Mouse (Mus musculus) heart, embryonic 14.5 days (tissue): ENCODE measurements around the gene Ranbp3. TPM values are rescaled to one million over a fixed set of nuclear protein-coding genes. Genes with fewer than 3 reads are reported as not detected.

Experiments used
- ATAC-seq: fragments of 200-750 bp; cut with Nextera tagmentation; 2 replicates; pipeline ENCODE4 v1.8.0; 2017; ENCODE audit warnings: low read depth, moderate TSS enrichment; ENCODE audit not compliant: insufficient number of reproducible peaks, insufficient read depth, low FRiP score
- H3K27ac ChIP-seq, 2 experiments: fragments of 200-500 bp in 1 of 2; fragments of 300-500 bp in 1 of 2; sonication (generic) in 1 of 2; replicated peaks in 1 of 2; 2 replicates each; pipeline ENCODE4 v1.5.1; 2012 to 2014; ENCODE audit warnings: low read depth in 2 of 2, low read length in 2 of 2, control low read depth in 1 of 2, mild to moderate bottlenecking in 1 of 2, mixed read lengths in 1 of 2; ENCODE audit not compliant: control insufficient read depth in 1 of 2, insufficient read depth in 1 of 2
- H3K27me3 ChIP-seq: fragments of 300-500 bp; sonication (generic); 2 replicates; pipeline ENCODE4 v1.6.1; 2014; ENCODE audit warnings: mild to moderate bottlenecking, low read length, control low read depth; ENCODE audit not compliant: control insufficient read depth, insufficient read depth
- H3K36me3 ChIP-seq: fragments of 300-500 bp; sonication (generic); 2 replicates; pipeline ENCODE4 v1.6.1; 2014; ENCODE audit warnings: mild to moderate bottlenecking, control low read depth, low read length, mixed read lengths; ENCODE audit not compliant: control insufficient read depth, insufficient read depth
- H3K4me1 ChIP-seq, 2 experiments: fragments of 200-500 bp in 1 of 2; fragments of 300-500 bp in 1 of 2; sonication (generic) in 1 of 2; 2 replicates each; pipeline ENCODE4 v1.6.1; 2012 to 2014; ENCODE audit warnings: low read length in 2 of 2, control low read depth in 1 of 2, mixed read lengths in 1 of 2; ENCODE audit not compliant: control insufficient read depth in 2 of 2, insufficient read depth in 2 of 2
- H3K4me2 ChIP-seq: fragments of 300-500 bp; sonication (generic); 2 replicates; pipeline ENCODE4 v1.6.1; 2014; ENCODE audit warnings: mild to moderate bottlenecking, low read length
- H3K4me3 ChIP-seq, 2 experiments: fragments of 200-500 bp in 1 of 2; fragments of 300-500 bp in 1 of 2; sonication (generic) in 1 of 2; 2 replicates each; pipeline ENCODE4 v1.5.1; 2012 to 2014; ENCODE audit warnings: low read length in 2 of 2, mild to moderate bottlenecking in 2 of 2, control low read depth in 1 of 2, low read depth in 1 of 2, moderate library complexity in 1 of 2; ENCODE audit not compliant: control insufficient read depth in 1 of 2, insufficient read depth in 1 of 2
- H3K9ac ChIP-seq: fragments of 300-500 bp; sonication (generic); 2 replicates; pipeline ENCODE4 v1.6.1; 2014; ENCODE audit warnings: mild to moderate bottlenecking, low read length
- H3K9me3 ChIP-seq: fragments of 300-500 bp; sonication (generic); 2 replicates; pipeline ENCODE4 v1.6.1; 2016; ENCODE audit warnings: low read length, control low read depth; ENCODE audit not compliant: control insufficient read depth
- WGBS: fragments of 180-500 bp; shearing (Covaris S2); extraction: QIAGEN DNeasy Blood & Tissue Kit; methylation state at CpG from one replicate; pipeline ENCODE4 v1.1.7; 2014; 5-methylcytosine and 5-hydroxymethylcytosine counted together
- polyA plus RNA-seq: library from polyadenylated mRNA; unstranded; fragments of >200 nt; fragmentation: Nextera tagmentation; extraction: Ambion mirVana; gene quantifications from 2 replicates; pipeline ENCODE4 v1.2.1, GENCODE M21; 2014

The Ranbp3 gene
- polyA plus RNA-seq, 1 experiment from 2014 or later: 58.1 TPM

GRCm38 (mm10) chr17:56727659-56728058, 54.6 kb downstream of the Ranbp3 start:
- peak overlapping the region; percentile 44; the same call in 1 of the 2 replicates for H3K9ac ChIP-seq
- 0 out of 2 replicates have a peak, but pooled peaks cover 3% of the 10 kb centered on the region for H3K9me3 ChIP-seq
- 12% methylated on average over 12 of the region's 12 CpGs for WGBS
- ATAC-seq: peak; percentile 29; the same call in 1 of the 2 replicates
- H3K4me2 ChIP-seq: peak overlapping the region; percentile 34
- no peaks in the 10 kb centered on the region for H3K27me3 ChIP-seq
- peak overlapping the region; percentile 65 to 71 for H3K27ac ChIP-seq
- peak overlapping the region in 1 of 2 experiments; percentile 6; a peak in 1 of 4 replicates for H3K4me3 ChIP-seq
- peaks cover 25 to 36% of the 10 kb centered on the region in 2 experiments for H3K4me1 ChIP-seq
- H3K36me3 ChIP-seq: peaks cover 18% of the 10 kb centered on the region

DNA sequence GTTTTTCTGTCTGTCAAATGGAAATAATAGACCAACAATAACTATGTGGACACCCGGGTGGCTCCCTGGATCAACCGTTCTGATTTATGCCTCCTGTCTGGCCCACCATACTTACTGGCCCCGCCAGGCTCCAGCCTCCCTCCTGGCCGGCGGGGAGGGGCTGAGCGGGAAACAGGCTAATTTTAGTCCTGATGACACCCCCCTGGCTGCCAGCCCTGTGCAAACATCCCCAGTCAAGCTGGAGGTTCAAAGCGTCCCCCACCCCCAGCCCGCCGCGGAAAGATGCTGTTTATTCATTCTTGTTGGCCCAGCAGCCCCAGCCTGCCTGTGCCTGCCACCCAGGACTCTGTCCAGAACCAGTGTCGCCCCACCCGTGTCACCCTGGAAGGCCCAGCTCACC, 55.0 kb downstream of the Ranbp3 start:
- WGBS: 10% methylated on average over 12 of the region's 12 CpGs
- ATAC-seq: peak; percentile 64
- Histone ChIP-seq H3K9me3 (0 out of 2 replicates have a peak, but pooled peaks cover 3% of the 10 kb centered on the region), H3K4me2 (peak overlapping the region; percentile 34), H3K27me3 (peaks cover 2% of the 10 kb centered on the region), H3K36me3 (peaks cover 14% of the 10 kb centered on the region), H3K4me3 (peak overlapping the region in 1 of 2 experiments; percentile 6; a peak in 1 of 4 replicates), H3K4me1 (peaks cover 25 to 35% of the 10 kb centered on the region in 2 experiments), H3K27ac (peak overlapping the region; percentile 65 to 71), H3K9ac (peak overlapping the region; percentile 44; the same call in 1 of the 2 replicates)

GRCm38 (mm10) chr17:56729151-56729550, 56.1 kb downstream of the Ranbp3 start:
- 43% methylated on average over 6 of the region's 6 CpGs for WGBS
- Histone ChIP-seq H3K4me2 (no peak overlapping the region), H3K36me3 (peaks cover 4% of the 10 kb centered on the region; the same call in 1 of the 2 replicates), H3K9me3 (0 out of 2 replicates have a peak, but pooled peaks cover 3% of the 10 kb centered on the region), H3K27me3 (peaks cover 3% of the 10 kb centered on the region), H3K27ac (peak overlapping the region in 1 of 2 experiments; percentile 65; a peak in 2 of 4 replicates), H3K4me3 (no peak overlapping the region), H3K4me1 (peaks cover 25 to 31% of the 10 kb centered on the region in 2 experiments), H3K9ac (no peak overlapping the region)
- no peak for ATAC-seq

GRCm38 (mm10) chr17:56729656-56730055, 56.6 kb downstream of the Ranbp3 start:
- 59% methylated on average over 2 of the region's 2 CpGs for WGBS
- Histone ChIP-seq H3K9me3 (0 out of 2 replicates have a peak, but pooled peaks cover 3% of the 10 kb centered on the region), H3K27ac (no peak overlapping the region), H3K27me3 (peaks cover 3% of the 10 kb centered on the region), H3K4me3 (no peak overlapping the region), H3K36me3 (no peaks in the 10 kb centered on the region; the same call in 1 of the 2 replicates), H3K4me1 (peaks cover 25 to 31% of the 10 kb centered on the region in 2 experiments), H3K4me2 (no peak overlapping the region), H3K9ac (no peak overlapping the region)
- no peak for ATAC-seq

- peaks cover 15 to 23% of the 10 kb centered on the region in 2 experiments for H3K4me1 ChIP-seq
- no peak overlapping the region for H3K4me2 ChIP-seq
- WGBS: 40% methylated on average over 8 of the region's 8 CpGs
- H3K27ac ChIP-seq: no peak overlapping the region
- H3K9ac ChIP-seq: no peak overlapping the region
- H3K4me3 ChIP-seq: no peak overlapping the region
- H3K36me3 ChIP-seq: no peaks in the 10 kb centered on the region
- no peak for ATAC-seq
- H3K27me3 ChIP-seq: peaks cover 3% of the 10 kb centered on the region
- no peaks in the 10 kb centered on the region for H3K9me3 ChIP-seq
Observed at GRCm38 (mm10) chr17:56736534-56736933, 63.4 kb downstream of the Ranbp3 start.

GRCm38 (mm10) chr17:56738221-56738620, 65.1 kb downstream of the Ranbp3 start:
- 82% methylated on average over 10 of the region's 10 CpGs for WGBS
- no peaks in the 10 kb centered on the region; the same call in none of the 2 replicates for H3K27me3 ChIP-seq
- no peak overlapping the region for H3K27ac ChIP-seq
- no peak overlapping the region for H3K9ac ChIP-seq
- H3K9me3 ChIP-seq: no peaks in the 10 kb centered on the region
- H3K4me3 ChIP-seq: no peak overlapping the region
- H3K4me2 ChIP-seq: no peak overlapping the region
- no peak for ATAC-seq
- H3K36me3 ChIP-seq: no peaks in the 10 kb centered on the region
- peaks cover 15 to 23% of the 10 kb centered on the region in 2 experiments for H3K4me1 ChIP-seq

- H3K4me2 ChIP-seq: peak overlapping the region; percentile 18; the same call in 1 of the 2 replicates
- 29% methylated on average over 17 of the region's 17 CpGs for WGBS
- no peaks in the 10 kb centered on the region for H3K9me3 ChIP-seq
- H3K9ac ChIP-seq: no peak overlapping the region
- no peaks in the 10 kb centered on the region; the same call in 1 of the 2 replicates for H3K27me3 ChIP-seq
- peaks cover 15 to 23% of the 10 kb centered on the region in 2 experiments for H3K4me1 ChIP-seq
- no peak overlapping the region for H3K4me3 ChIP-seq
- ATAC-seq: peak; percentile 84
- no peaks in the 10 kb centered on the region for H3K36me3 ChIP-seq
- peak overlapping the region; percentile 78 to 80 for H3K27ac ChIP-seq
Observed at GRCm38 (mm10) chr17:56740118-56740787, 67.2 kb downstream of the Ranbp3 start.
